Mouse (Mus musculus) megakaryocyte, adult 5-6 weeks (primary cell): ENCODE data around the gene Calr. TPM values are rescaled to one million over a fixed set of nuclear protein-coding genes. Genes with fewer than 3 reads are reported as not detected.
A peak's percentile ranks its signal among the peaks of the same experiment; 100 is the strongest.

Source experiments
- ATAC-seq: 2 replicates; pipeline ENCODE4 v1.8.0; 2016; ENCODE audit warnings: mild to moderate bottlenecking, inconsistent platforms; ENCODE audit not compliant: poor library complexity, severe bottlenecking
- total RNA-seq, 2 experiments: library from RNA; stranded (forward) in 1 of 2; stranded (reverse) in 1 of 2; fragments of 153-499, 151-499 nt in 1 of 2; fragments of 221-1000, 200-1000 nt in 1 of 2; gene quantifications; 2 replicates each; pipeline versions ENCODE4 v1.2.3 to v1.2.4; 2015 to 2017

The Calr gene
- total RNA-seq (2015), result 163 and 187 TPM in 2 replicates
- 821 and 830 TPM in 2 replicates for total RNA-seq (2017)

- peak; percentile 92 for ATAC-seq
These were observed at the start of gene Calr for GRCm38 (mm10) chr8:84846722-84847572. Gene Calr (minus strand): TSS chr8:84846934.

- ATAC-seq, result no peak
These were observed 49.2 kb upstream of the Calr start for GRCm38 (mm10) chr8:84895963-84896362.

GRCm38 (mm10) chr8:84893709-84894134 lies 47.0 kb upstream of the Calr start, which contains the start of gene Gcdh:
Gene Gcdh (minus strand): TSS chr8:84893921.
- peak; percentile 99 for ATAC-seq

GRCm38 (mm10) chr8:84892993-84893708 lies 46.4 kb upstream of the Calr start:
- no peak for ATAC-seq

- ATAC-seq, result no peak
These were observed 42.4 kb upstream of the Calr start for GRCm38 (mm10) chr8:84889141-84889540.

GRCm38 (mm10) chr8:84888280-84888679 lies 41.5 kb upstream of the Calr start:
- no peak for ATAC-seq

GRCm38 (mm10) chr8:84884728-84885127 lies 38.0 kb upstream of the Calr start:
- ATAC-seq, result no peak

GRCm38 (mm10) chr8:84878915-84879314 lies 32.2 kb upstream of the Calr start:
- ATAC-seq, result no peak

GRCm38 (mm10) chr8:84877297-84878035 lies 30.7 kb upstream of the Calr start:
- ATAC-seq, result no peak

- no peak for ATAC-seq
These were observed 27.6 kb upstream of the Calr start for GRCm38 (mm10) chr8:84874339-84874738.

- no peak for ATAC-seq
These were observed 26.3 kb upstream of the Calr start for GRCm38 (mm10) chr8:84873016-84873415.

- ATAC-seq, result peak; percentile 54
These were observed 25.7 kb upstream of the Calr start for GRCm38 (mm10) chr8:84872309-84872965.

GRCm38 (mm10) chr8:84871376-84872308 lies 24.9 kb upstream of the Calr start, which contains the start of gene Syce2:
Gene Syce2 (plus strand): TSS chr8:84872111.
- peak; percentile 86 for ATAC-seq

- ATAC-seq, result peak; percentile 100
These were observed 10.2 kb upstream of the Calr start, which contains the start of gene Farsa for GRCm38 (mm10) chr8:84856864-84857441. Gene Farsa (plus strand): TSS chr8:84856989.

GRCm38 (mm10) chr8:84856434-84856833 lies 9.7 kb upstream of the Calr start:
- peak; percentile 2; the same call in 1 of the 2 replicates for ATAC-seq

- ATAC-seq, result no peak
These were observed 1.1 kb upstream of the Calr start for GRCm38 (mm10) chr8:84847684-84848435.

- no peak for ATAC-seq
These were observed 526 bp downstream of the Calr start for GRCm38 (mm10) chr8:84846094-84846721.
